Mouse (Mus musculus): Measurements from ENCODE around the gene Piezo1. TPM values are rescaled to one million over a fixed set of nuclear protein-coding genes. Genes with fewer than 3 reads are reported as not detected.

The Piezo1 gene
- polyA plus RNA-seq, 1 experiment from 2014 or later = 45.8 TPM

- DNase-seq (ENCODE audit: low spot score) = no peak
- no peaks in the 10 kb centered on the region for H3K9me3 ChIP-seq (ENCODE audit: control insufficient read depth, low read length)
- no peak overlapping the region for H3K9ac ChIP-seq (ENCODE audit: low read depth, low read length)
- 84% methylated on average over 6 of the region's 6 CpGs for WGBS
- peaks cover 12% of the 10 kb centered on the region for H3K4me1 ChIP-seq (replicated peaks; ENCODE audit: control insufficient read depth, insufficient read depth, low read length)
- H3K4me3 ChIP-seq (ENCODE audit: low read depth, low read length) = no peak overlapping the region
- H3K27me3 ChIP-seq (replicated peaks; ENCODE audit: control insufficient read depth, insufficient read depth, low read length) = no peaks in the 10 kb centered on the region
- H3K36me3 ChIP-seq (ENCODE audit: control insufficient read depth, insufficient read depth, low read length) = peaks cover 9% of the 10 kb centered on the region; the same call in 1 of the 2 replicates
- no peak overlapping the region for H3K4me2 ChIP-seq
- H3K27ac ChIP-seq (ENCODE audit: low read depth, low read length) = no peak overlapping the region
- ATAC-seq (replicated peaks; ENCODE audit: low FRiP score) = no peak
These were observed 81.7 kb downstream of the Piezo1 start for GRCm38 (mm10) chr8:122469407-122469806.

- Histone ChIP-seq H3K9ac (ENCODE audit: low read depth, low read length) (no peak overlapping the region), H3K4me2 (no peak overlapping the region), H3K27ac (ENCODE audit: low read depth, low read length) (no peak overlapping the region), H3K4me3 (ENCODE audit: low read depth, low read length) (no peak overlapping the region), H3K27me3 (replicated peaks; ENCODE audit: control insufficient read depth, insufficient read depth, low read length) (no peaks in the 10 kb centered on the region), H3K36me3 (ENCODE audit: control insufficient read depth, insufficient read depth, low read length) (peaks cover 9% of the 10 kb centered on the region; the same call in 1 of the 2 replicates), H3K9me3 (ENCODE audit: control insufficient read depth, low read length) (no peaks in the 10 kb centered on the region), H3K4me1 (replicated peaks; ENCODE audit: control insufficient read depth, insufficient read depth, low read length) (peaks cover 23% of the 10 kb centered on the region)
- WGBS = 87% methylated on average over 13 of the region's 13 CpGs
- no peak for ATAC-seq (replicated peaks; ENCODE audit: low FRiP score)
- no peak for DNase-seq (ENCODE audit: low spot score)
These were observed 83.3 kb downstream of the Piezo1 start for GRCm38 (mm10) chr8:122467816-122468215.

GRCm38 (mm10) chr8:122464985-122465384 is 86.1 kb downstream of the Piezo1 start:
- no peaks in the 10 kb centered on the region for H3K9me3 ChIP-seq (ENCODE audit: control insufficient read depth, low read length)
- 33% methylated on average over 7 of the region's 7 CpGs for WGBS
- H3K36me3 ChIP-seq (ENCODE audit: control insufficient read depth, insufficient read depth, low read length) = peaks cover 9% of the 10 kb centered on the region; the same call in 1 of the 2 replicates
- H3K4me3 ChIP-seq (ENCODE audit: low read depth, low read length) = no peak overlapping the region
- DNase-seq (ENCODE audit: low spot score) (no peak), ATAC-seq (replicated peaks; ENCODE audit: low FRiP score) (no peak)
- no peak overlapping the region for H3K4me2 ChIP-seq
- no peak overlapping the region; the same call in 1 of the 2 replicates for H3K27ac ChIP-seq (ENCODE audit: low read depth, low read length)
- peaks cover 15% of the 10 kb centered on the region for H3K27me3 ChIP-seq (replicated peaks; ENCODE audit: control insufficient read depth, insufficient read depth, low read length)
- peaks cover 36% of the 10 kb centered on the region for H3K4me1 ChIP-seq (replicated peaks; ENCODE audit: control insufficient read depth, insufficient read depth, low read length)
- 0 out of 2 replicates have a peak overlapping the region, but pooled peaks have one; percentile 32 for H3K9ac ChIP-seq (ENCODE audit: low read depth, low read length)

- peak overlapping the region; percentile 28; the same call in 1 of the 2 replicates for H3K27ac ChIP-seq (ENCODE audit: low read depth, low read length)
- peaks cover 36% of the 10 kb centered on the region for H3K4me1 ChIP-seq (replicated peaks; ENCODE audit: control insufficient read depth, insufficient read depth, low read length)
These were observed 87.2 kb downstream of the Piezo1 start for GRCm38 (mm10) chr8:122463651-122464640.

GRCm38 (mm10) chr8:122462510-122462909 is 88.6 kb downstream of the Piezo1 start:
- Histone ChIP-seq H3K27ac (ENCODE audit: low read depth, low read length) (no peak overlapping the region), H3K4me1 (replicated peaks; ENCODE audit: control insufficient read depth, insufficient read depth, low read length) (peaks cover 36% of the 10 kb centered on the region), H3K9ac (ENCODE audit: low read depth, low read length) (no peak overlapping the region), H3K27me3 (replicated peaks; ENCODE audit: control insufficient read depth, insufficient read depth, low read length) (peaks cover 29% of the 10 kb centered on the region), H3K36me3 (ENCODE audit: control insufficient read depth, insufficient read depth, low read length) (0 out of 2 replicates have a peak, but pooled peaks cover 7% of the 10 kb centered on the region), H3K9me3 (ENCODE audit: control insufficient read depth, low read length) (no peaks in the 10 kb centered on the region), H3K4me2 (no peak overlapping the region), H3K4me3 (ENCODE audit: low read depth, low read length) (no peak overlapping the region)
- ATAC-seq (replicated peaks; ENCODE audit: low FRiP score) (no peak), DNase-seq (ENCODE audit: low spot score) (no peak)
- 54% methylated on average over 8 of the region's 8 CpGs for WGBS

More at GRCm38 (mm10) chr8:122463651-122464640, 87.2 kb downstream of the Piezo1 start:
- Histone ChIP-seq H3K9ac (ENCODE audit: low read depth, low read length) (no peak overlapping the region), H3K4me3 (ENCODE audit: low read depth, low read length) (no peak overlapping the region), H3K9me3 (ENCODE audit: control insufficient read depth, low read length) (no peaks in the 10 kb centered on the region), H3K4me2 (peak overlapping the region; percentile 33; the same call in 1 of the 2 replicates), H3K27me3 (replicated peaks; ENCODE audit: control insufficient read depth, insufficient read depth, low read length) (peaks cover 24% of the 10 kb centered on the region), H3K36me3 (ENCODE audit: control insufficient read depth, insufficient read depth, low read length) (peaks cover 9% of the 10 kb centered on the region; the same call in 1 of the 2 replicates)
- 39% methylated on average over 12 of the region's 12 CpGs for WGBS
- no peak for ATAC-seq (replicated peaks; ENCODE audit: low FRiP score)
- no peak for DNase-seq (ENCODE audit: low spot score)

- no peak overlapping the region for H3K9ac ChIP-seq (ENCODE audit: low read depth, low read length)
- peaks cover 35% of the 10 kb centered on the region for H3K27me3 ChIP-seq (replicated peaks; ENCODE audit: control insufficient read depth, insufficient read depth, low read length)
- H3K9me3 ChIP-seq (ENCODE audit: control insufficient read depth, low read length) = no peaks in the 10 kb centered on the region
- DNase-seq (ENCODE audit: low spot score) (no peak), ATAC-seq (replicated peaks; ENCODE audit: low FRiP score) (no peak)
- no peak overlapping the region for H3K4me3 ChIP-seq (ENCODE audit: low read depth, low read length)
- no peaks in the 10 kb centered on the region for H3K36me3 ChIP-seq (ENCODE audit: control insufficient read depth, insufficient read depth, low read length)
- 64% methylated on average over 11 of the region's 11 CpGs for WGBS
- peaks cover 36% of the 10 kb centered on the region for H3K4me1 ChIP-seq (replicated peaks; ENCODE audit: control insufficient read depth, insufficient read depth, low read length)
- peak overlapping the region; percentile 69 for H3K4me2 ChIP-seq
- no peak overlapping the region for H3K27ac ChIP-seq (ENCODE audit: low read depth, low read length)
These were observed 89.5 kb downstream of the Piezo1 start for GRCm38 (mm10) chr8:122461473-122462148.

GRCm38 (mm10) chr8:122460524-122461472 is 90.3 kb downstream of the Piezo1 start, which contains the start of gene Snai3:
TSS of gene Snai3 (minus strand) at chr8:122460733.
- Histone ChIP-seq H3K4me2 (peak within 1 kb of the TSS; percentile 69), H3K36me3 (ENCODE audit: control insufficient read depth, insufficient read depth, low read length) (no peaks in the 10 kb centered on the region), H3K27me3 (replicated peaks; ENCODE audit: control insufficient read depth, insufficient read depth, low read length) (peaks cover 35% of the 10 kb centered on the region), H3K4me3 (ENCODE audit: low read depth, low read length) (peak within 1 kb of the TSS; percentile 40), H3K9me3 (ENCODE audit: control insufficient read depth, low read length) (no peaks in the 10 kb centered on the region), H3K4me1 (replicated peaks; ENCODE audit: control insufficient read depth, insufficient read depth, low read length) (peaks cover 36% of the 10 kb centered on the region), H3K9ac (ENCODE audit: low read depth, low read length) (no peak within 1 kb of the TSS), H3K27ac (ENCODE audit: low read depth, low read length) (no peak within 1 kb of the TSS)
- 5% methylated on average over 55 of the region's 56 CpGs for WGBS
- DNase-seq (ENCODE audit: low spot score) (peak; percentile 69), ATAC-seq (replicated peaks; ENCODE audit: low FRiP score) (peak; percentile 78)

Data from liver, embryonic 11.5 days (tissue).